Mouse (Mus musculus) thymus, adult 18-20 months (tissue): Measurements from ENCODE around the gene Olfr583.

Experiments
- DNase-seq, 2 experiments: peaks; one replicate each; pipeline ENCODE4 v3.0.0; 2022; ENCODE audit warnings: mixed read lengths in 2 of 2

The Olfr583 gene

DNA sequence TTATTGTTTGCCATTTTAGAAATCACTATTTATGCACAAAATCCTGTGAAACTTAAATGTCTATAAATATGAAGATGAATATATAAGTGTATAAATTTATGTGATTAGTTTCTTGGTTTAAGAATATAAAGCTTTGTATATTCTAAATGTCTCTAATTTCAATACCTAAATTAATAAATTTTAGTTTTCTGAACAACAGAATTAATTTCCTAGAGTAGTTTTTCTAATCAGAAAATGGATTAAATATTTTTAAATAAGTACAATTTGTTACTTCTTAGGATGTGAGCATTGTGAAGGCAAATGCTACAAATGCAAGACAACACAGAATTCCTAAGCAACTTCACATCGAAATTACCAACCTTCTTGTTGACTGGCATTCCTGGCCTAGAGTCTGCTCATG, at the start of gene Olfr583:
Olfr583 (plus strand) TSS at position 301 of the 400 bp plus-strand sequence.
- DNase-seq, result no peak

DNA sequence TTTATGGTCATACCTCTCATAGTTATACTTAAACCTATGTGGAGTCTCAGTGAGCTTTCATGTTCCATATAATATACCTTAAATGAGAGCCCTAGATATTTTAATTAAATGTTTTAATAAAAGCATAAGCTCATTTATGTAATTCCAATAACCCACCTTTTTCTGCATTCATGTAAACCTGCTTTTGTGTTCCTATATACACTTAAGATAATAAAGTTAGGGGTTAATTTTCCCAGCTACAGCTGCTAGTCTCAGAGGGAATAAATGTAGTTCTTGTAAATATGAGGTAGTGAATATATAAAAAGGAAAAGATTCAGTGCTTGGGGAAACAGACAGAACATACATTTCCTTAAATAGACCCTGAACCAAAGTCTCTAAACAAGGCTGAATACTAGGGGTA, 13.4 kb upstream of the Olfr583 start, which contains the start of gene Olfr582:
Olfr582 (plus strand) TSS at position 301 of the 400 bp plus-strand sequence.
- DNase-seq, result no peak

DNA sequence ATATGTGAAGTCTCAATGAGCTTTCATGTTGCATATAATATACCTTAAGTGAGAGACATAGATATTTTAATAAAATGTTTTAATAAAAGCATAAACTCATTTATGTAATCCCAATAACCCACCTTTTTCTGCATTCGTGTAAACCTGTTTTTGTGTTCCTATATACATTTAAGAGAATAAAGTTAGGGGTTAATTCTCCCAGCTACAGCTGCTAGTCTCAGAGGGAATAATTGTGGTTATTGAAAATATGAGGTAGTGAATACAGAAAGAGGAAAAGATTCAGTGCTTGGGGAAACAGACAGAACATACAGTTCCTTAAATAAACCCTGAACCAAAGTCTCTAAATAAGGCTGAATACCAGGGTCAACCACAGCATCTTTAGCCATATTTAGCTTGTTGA, 30.5 kb downstream of the Olfr583 start, which contains the start of gene Olfr584:
Olfr584 (plus strand) TSS at position 301 of the 400 bp plus-strand sequence.
- no peak for DNase-seq

DNA sequence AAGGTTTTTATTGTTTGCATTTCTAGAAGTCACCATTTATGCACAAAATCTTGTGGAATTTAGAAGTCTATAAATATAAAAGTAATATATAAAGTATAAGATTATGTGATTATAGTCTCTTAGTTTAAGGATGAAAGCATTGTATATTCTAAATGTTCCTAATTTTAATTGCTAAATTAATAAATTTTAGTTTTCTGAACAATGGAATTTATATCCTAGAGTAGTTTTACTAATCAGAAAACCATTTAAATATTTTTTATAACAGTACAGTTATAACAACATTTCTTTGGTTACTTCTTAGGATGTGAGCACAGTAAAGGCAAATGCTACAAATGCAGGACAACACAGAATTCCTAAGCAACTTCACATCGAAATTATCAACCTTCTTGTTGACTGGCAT, 46.3 kb downstream of the Olfr583 start, which contains the start of gene Olfr585:
Olfr585 (plus strand) TSS at position 301 of the 400 bp plus-strand sequence.
- DNase-seq, result no peak
